Mouse (Mus musculus) stomach, postnatal 0 days (tissue): ENCODE measurements around the gene Dgat2. TPM values are rescaled to one million over a fixed set of nuclear protein-coding genes. Genes with fewer than 3 reads are reported as not detected.

Experiments used
- ATAC-seq: fragments of 200-750 bp; cut with Nextera tagmentation; 2 replicates; pipeline ENCODE4 v1.8.0; 2017; ENCODE audit not compliant: low FRiP score, low TSS enrichment
- DNase-seq: peaks from one replicate; pipeline ENCODE4 v3.0.0-alpha.2; 2016; ENCODE audit warnings: low spot score
- H3K27ac ChIP-seq: fragments of 300-500 bp; sonication (generic); replicated peaks from 2 replicates; pipeline ENCODE4 v1.5.1; 2014; ENCODE audit warnings: mild to moderate bottlenecking, control low read depth
- H3K27me3 ChIP-seq: fragments of 300-500 bp; sonication (generic); 2 replicates; pipeline ENCODE4 v1.6.1; 2014; ENCODE audit warnings: low read length; ENCODE audit not compliant: control insufficient read depth, insufficient read depth
- H3K36me3 ChIP-seq: fragments of 300-500 bp; sonication (generic); 2 replicates; pipeline ENCODE4 v1.6.1; 2014; ENCODE audit warnings: low read length, mixed read lengths; ENCODE audit not compliant: control insufficient read depth, insufficient read depth
- H3K4me1 ChIP-seq: fragments of 300-500 bp; sonication (generic); replicated peaks from 2 replicates; pipeline ENCODE4 v1.6.1; 2014; ENCODE audit warnings: antibody characterized with exemption; ENCODE audit not compliant: control insufficient read depth, insufficient read depth
- H3K4me2 ChIP-seq: fragments of 300-500 bp; sonication (generic); replicated peaks from 2 replicates; pipeline ENCODE4 v1.6.1; 2014; ENCODE audit warnings: low read depth, mild to moderate bottlenecking, control low read depth, moderate library complexity
- H3K4me3 ChIP-seq: fragments of 300-500 bp; sonication (generic); 2 replicates; pipeline ENCODE4 v1.5.1; 2014; ENCODE audit warnings: low read depth, low read length, control low read depth
- H3K9ac ChIP-seq: fragments of 300-500 bp; sonication (generic); 2 replicates; pipeline ENCODE4 v1.6.1; 2014; ENCODE audit warnings: mild to moderate bottlenecking, low read length, control low read depth, mixed read lengths
- H3K9me3 ChIP-seq: fragments of 300-500 bp; sonication (generic); 2 replicates; pipeline ENCODE4 v1.6.1; 2016; ENCODE audit warnings: low read length; ENCODE audit not compliant: control insufficient read depth
- CTCF ChIP-seq: IDR thresholded peaks from 2 replicates; pipeline ENCODE4 v1.5.1; 2016; ENCODE audit warnings: antibody characterized with exemption, low read depth, mild to moderate bottlenecking, moderate library complexity
- EP300 ChIP-seq: optimal IDR thresholded peaks from 2 replicates; pipeline ENCODE3; 2016; ENCODE audit warnings: antibody characterized with exemption
- WGBS: fragments of 180-500 bp; shearing (Covaris S2); extraction: QIAGEN DNeasy Blood & Tissue Kit; methylation state at CpG from one replicate; pipeline ENCODE4 v1.1.7; 2014; 5-methylcytosine and 5-hydroxymethylcytosine counted together
- polyA plus RNA-seq: library from polyadenylated mRNA; unstranded; fragments of >200 nt; fragmentation: Nextera tagmentation; extraction: Ambion mirVana; gene quantifications from 2 replicates; pipeline ENCODE4 v1.2.1, GENCODE M21; 2015

Dgat2 gene
- polyA plus RNA-seq, 1 experiment from 2014 or later, result 320 TPM

GRCm38 (mm10) chr7:99164873-99165410 is 17.6 kb downstream of the Dgat2 start:
- DNase-seq, result peak; percentile 64
- 39% methylated on average over 7 of the region's 7 CpGs for WGBS

GRCm38 (mm10) chr7:99162462-99162861 is 20.1 kb downstream of the Dgat2 start:
- DNase-seq, result no peak
- H3K27ac ChIP-seq, result peak overlapping the region; percentile 87; the same call in 1 of the 2 replicates
- no peak overlapping the region for H3K9ac ChIP-seq
- H3K4me3 ChIP-seq, result no peak overlapping the region
- H3K36me3 ChIP-seq, result no peaks in the 10 kb centered on the region
- H3K9me3 ChIP-seq, result no peaks in the 10 kb centered on the region
- H3K4me2 ChIP-seq, result no peak overlapping the region
- no peaks in the 10 kb centered on the region for H3K27me3 ChIP-seq
- no peak for ATAC-seq
- 88% methylated on average over 7 of the region's 7 CpGs for WGBS
- TF ChIP-seq CTCF (peak; percentile 37; the same call in 1 of the 2 replicates), EP300 (no peak)
- no peaks in the 10 kb centered on the region for H3K4me1 ChIP-seq

More at GRCm38 (mm10) chr7:99164873-99165410, 17.6 kb downstream of the Dgat2 start:
- peak overlapping the region; percentile 87 for H3K27ac ChIP-seq
- 0 out of 2 replicates have a peak overlapping the region, but pooled peaks have one; percentile 0 for H3K4me2 ChIP-seq
- H3K27me3 ChIP-seq, result no peaks in the 10 kb centered on the region
- no peak overlapping the region for H3K4me3 ChIP-seq
- H3K9me3 ChIP-seq, result no peaks in the 10 kb centered on the region
- ATAC-seq, result peak; percentile 62
- H3K36me3 ChIP-seq, result no peaks in the 10 kb centered on the region
- no peak overlapping the region for H3K9ac ChIP-seq
- H3K4me1 ChIP-seq, result no peaks in the 10 kb centered on the region; the same call in 1 of the 2 replicates
- TF ChIP-seq CTCF (0 out of 2 replicates have a peak, but pooled peaks have one; percentile 4), EP300 (no peak)

- Histone ChIP-seq H3K27me3 (no peaks in the 10 kb centered on the region), H3K4me1 (no peaks in the 10 kb centered on the region), H3K27ac (no peak overlapping the region), H3K4me3 (no peak overlapping the region), H3K36me3 (no peaks in the 10 kb centered on the region), H3K4me2 (no peak overlapping the region), H3K9ac (no peak overlapping the region), H3K9me3 (no peaks in the 10 kb centered on the region)
- TF ChIP-seq EP300 (no peak), CTCF (no peak)
- ATAC-seq (no peak), DNase-seq (no peak)
- 92% methylated on average over 11 of the region's 11 CpGs for WGBS
These were observed 20.6 kb downstream of the Dgat2 start for GRCm38 (mm10) chr7:99161961-99162360.

GRCm38 (mm10) chr7:99161529-99161928 is 21.0 kb downstream of the Dgat2 start:
- 0 out of 2 replicates have a peak overlapping the region, but pooled peaks have one; percentile 18 for H3K27ac ChIP-seq
- peak; percentile 49 for ATAC-seq
- WGBS, result 51% methylated on average over 4 of the region's 4 CpGs

GRCm38 (mm10) chr7:99160995-99161394 is 21.5 kb downstream of the Dgat2 start:
- ATAC-seq (no peak), DNase-seq (no peak)
- no peak for TF ChIP-seq CTCF
- TF ChIP-seq EP300, result no peak
- Histone ChIP-seq H3K4me2 (no peak overlapping the region), H3K27ac (no peak overlapping the region), H3K4me3 (no peak overlapping the region), H3K4me1 (no peaks in the 10 kb centered on the region; the same call in 1 of the 2 replicates), H3K36me3 (no peaks in the 10 kb centered on the region), H3K27me3 (no peaks in the 10 kb centered on the region), H3K9me3 (no peaks in the 10 kb centered on the region), H3K9ac (no peak overlapping the region)
- 76% methylated on average over 7 of the region's 7 CpGs for WGBS

More at GRCm38 (mm10) chr7:99161529-99161928, 21.0 kb downstream of the Dgat2 start:
- no peaks in the 10 kb centered on the region for H3K36me3 ChIP-seq
- no peaks in the 10 kb centered on the region for H3K27me3 ChIP-seq
- no peak overlapping the region for H3K9ac ChIP-seq
- peak; percentile 54 for DNase-seq
- TF ChIP-seq CTCF, result no peak
- TF ChIP-seq EP300, result no peak
- H3K4me3 ChIP-seq, result no peak overlapping the region
- H3K4me1 ChIP-seq, result no peaks in the 10 kb centered on the region
- H3K4me2 ChIP-seq, result no peak overlapping the region
- no peaks in the 10 kb centered on the region for H3K9me3 ChIP-seq

- H3K4me1 ChIP-seq, result peaks cover 5% of the 10 kb centered on the region; the same call in 1 of the 2 replicates
These were observed 23.1 kb downstream of the Dgat2 start for GRCm38 (mm10) chr7:99159446-99159845.

More at GRCm38 (mm10) chr7:99159446-99159845, 23.1 kb downstream of the Dgat2 start:
- no peaks in the 10 kb centered on the region for H3K36me3 ChIP-seq
- no peak for TF ChIP-seq EP300
- no peak for TF ChIP-seq CTCF
- no peaks in the 10 kb centered on the region for H3K9me3 ChIP-seq
- no peak overlapping the region for H3K4me3 ChIP-seq
- H3K4me2 ChIP-seq, result no peak overlapping the region
- no peak overlapping the region for H3K27ac ChIP-seq
- DNase-seq (no peak), ATAC-seq (no peak)
- no peak overlapping the region for H3K9ac ChIP-seq
- 78% methylated on average over 2 of the region's 2 CpGs for WGBS
- H3K27me3 ChIP-seq, result no peaks in the 10 kb centered on the region
